ENCODE assay signal across 13 mouse cellular contexts in genomic region chr4:123670598-123670997, GRCm38 (mm10). TPM values are rescaled to one million over a fixed set of nuclear protein-coding genes. Genes with fewer than 3 reads are reported as not detected.
A peak's percentile ranks its signal among the peaks of the same experiment; 100 is the strongest.
DNase-seq lines count a peak whose midpoint lies in the region; ATAC-seq and TF ChIP-seq lines count a peak whose summit lies in the region.
"Had no signal": no experiment of that assay in that cellular context is flagged by ENCODE, and none has a peak within 500 bp of the region (broad histone marks: within the 10 kb centered on the region; RNA-seq: fewer than 3 reads in every experiment).

No protein-coding gene starts in this region.

- peak overlapping the region; percentile 44; the same call in 1 of the 2 replicates for H3K27ac ChIP-seq in forebrain, embryonic 14.5 days (ENCODE audit: low read depth, low read length)
- H3K27ac ChIP-seq in midbrain, embryonic 12.5 days (replicated peaks), result no peak overlapping the region; the same call in 1 of the 2 replicates
- no peak overlapping the region for H3K27ac ChIP-seq in intestine, postnatal 0 days (ENCODE audit: low read depth, low read length)
- no peak overlapping the region for H3K27ac ChIP-seq in liver, embryonic 11.5 days (ENCODE audit: low read depth, low read length)

- peak overlapping the region; percentile 29 for H3K4me2 ChIP-seq in forebrain, embryonic 14.5 days (ENCODE audit: low read length)
- peak overlapping the region; percentile 9; the same call in 1 of the 2 replicates for H3K4me2 ChIP-seq in midbrain, embryonic 12.5 days (replicated peaks)
- no peak overlapping the region for H3K4me2 ChIP-seq in intestine, postnatal 0 days (replicated peaks; ENCODE audit: low read depth)
- no peak overlapping the region for H3K4me2 ChIP-seq in liver, embryonic 11.5 days

- no peak for TF ChIP-seq CTCF in intestine, postnatal 0 days (IDR thresholded peaks at IDR 0.05; ENCODE audit: low read depth)

- H3K9ac ChIP-seq in forebrain, embryonic 14.5 days (ENCODE audit: low read length), result 0 out of 2 replicates have a peak overlapping the region, but pooled peaks have one; percentile 35
- H3K9ac ChIP-seq in midbrain, embryonic 12.5 days (replicated peaks), result peak overlapping the region; percentile 34; the same call in 1 of the 2 replicates
- H3K9ac ChIP-seq in intestine, postnatal 0 days (ENCODE audit: low read depth, low read length), result no peak overlapping the region
- H3K9ac ChIP-seq in liver, embryonic 11.5 days (ENCODE audit: low read depth, low read length), result no peak overlapping the region

- DNase-seq in layer of hippocampus, adult 11-12 months (ENCODE audit: low spot score), result peak; percentile 52
- no peak for DNase-seq in layer of hippocampus, postnatal 36 days
- peak; percentile 77 for DNase-seq in R1 (ENCODE audit: low read depth, low spot score)
- peak; percentile 75 for DNase-seq in forebrain, embryonic 14.5 days (ENCODE audit: low spot score)
- no peak for DNase-seq in liver, embryonic 11.5 days (ENCODE audit: low spot score)
- no peak for DNase-seq in urinary bladder, postnatal 36 days (ENCODE audit: low spot score in 2 of 2)
- DNase-seq: cerebellum, adult 11 months; gastrocnemius, postnatal 36 days; lung, postnatal 10 days had no signal

- no peak overlapping the region for H3K4me3 ChIP-seq in forebrain, embryonic 14.5 days (ENCODE audit: low read depth, low read length)
- no peak overlapping the region for H3K4me3 ChIP-seq in midbrain, embryonic 12.5 days
- H3K4me3 ChIP-seq in intestine, postnatal 0 days (ENCODE audit: low read depth, low read length), result no peak overlapping the region
- H3K4me3 ChIP-seq in liver, embryonic 11.5 days (ENCODE audit: low read depth, low read length), result no peak overlapping the region

- H3K9me3 ChIP-seq in forebrain, embryonic 14.5 days (replicated peaks; ENCODE audit: control insufficient read depth, low read length), result no peaks in the 10 kb centered on the region
- H3K9me3 ChIP-seq in midbrain, embryonic 12.5 days, result no peaks in the 10 kb centered on the region
- H3K9me3 ChIP-seq in intestine, postnatal 0 days (ENCODE audit: control insufficient read depth), result no peaks in the 10 kb centered on the region
- H3K9me3 ChIP-seq in liver, embryonic 11.5 days (ENCODE audit: control insufficient read depth, low read length), result no peaks in the 10 kb centered on the region

- ATAC-seq in forebrain, embryonic 14.5 days, result peak; percentile 29; the same call in 1 of the 2 replicates
- ATAC-seq in midbrain, embryonic 12.5 days (ENCODE audit: low FRiP score, low read depth), result 0 out of 2 replicates have a peak, but pooled peaks have one; percentile 34
- ATAC-seq in intestine, postnatal 0 days, result no peak
- no peak for ATAC-seq in liver, embryonic 11.5 days (replicated peaks; ENCODE audit: low FRiP score)
- ATAC-seq: activated CD4-positive, CD25-positive, alpha-beta regulatory T cell, adult 4 months had no signal

- peaks cover 34% of the 10 kb centered on the region for H3K4me1 ChIP-seq in forebrain, embryonic 14.5 days (ENCODE audit: control insufficient read depth, insufficient read depth, low read length)
- peaks cover 42% of the 10 kb centered on the region for H3K4me1 ChIP-seq in midbrain, embryonic 12.5 days
- H3K4me1 ChIP-seq in intestine, postnatal 0 days (replicated peaks; ENCODE audit: control insufficient read depth, insufficient read depth, low read length), result no peaks in the 10 kb centered on the region
- H3K4me1 ChIP-seq in liver, embryonic 11.5 days (replicated peaks; ENCODE audit: control insufficient read depth, insufficient read depth, low read length), result peaks cover 18% of the 10 kb centered on the region

- H3K36me3 ChIP-seq in forebrain, embryonic 14.5 days (ENCODE audit: control insufficient read depth, insufficient read depth, low read length), result peaks cover 18% of the 10 kb centered on the region; the same call in 1 of the 2 replicates
- H3K36me3 ChIP-seq in midbrain, embryonic 12.5 days, result no peaks in the 10 kb centered on the region
- H3K36me3 ChIP-seq in intestine, postnatal 0 days (ENCODE audit: control insufficient read depth, insufficient read depth), result no peaks in the 10 kb centered on the region
- H3K36me3 ChIP-seq in liver, embryonic 11.5 days (ENCODE audit: control insufficient read depth, insufficient read depth, low read length), result no peaks in the 10 kb centered on the region

- H3K27me3 ChIP-seq in forebrain, embryonic 14.5 days (replicated peaks; ENCODE audit: control insufficient read depth, insufficient read depth, low read length), result no peaks in the 10 kb centered on the region
- no peaks in the 10 kb centered on the region for H3K27me3 ChIP-seq in midbrain, embryonic 12.5 days
- H3K27me3 ChIP-seq in intestine, postnatal 0 days (replicated peaks; ENCODE audit: control insufficient read depth, insufficient read depth, low read length), result no peaks in the 10 kb centered on the region
- no peaks in the 10 kb centered on the region for H3K27me3 ChIP-seq in liver, embryonic 11.5 days (replicated peaks; ENCODE audit: control insufficient read depth, insufficient read depth, low read length)
- H3K27me3 ChIP-seq: CH12.LX had no signal

RNA-seq across cellular contexts. Expression of gene Macf1, which starts 13.6 kb away (rescaled TPM):
- 100 to 1,000 TPM; 225 to 255 TPM for total RNA-seq in layer of hippocampus, postnatal 36 days (2021)
- 76.5 and 101 TPM in 2 replicates for polyA plus RNA-seq in forebrain, embryonic 14.5 days (2014; fragmentation: Nextera tagmentation; extraction: Ambion mirVana)
- 78.3 and 79.3 TPM in 2 replicates for polyA plus RNA-seq in midbrain, embryonic 12.5 days (2016; fragmentation: Nextera tagmentation; extraction: Ambion mirVana)
- polyA plus RNA-seq in intestine, postnatal 0 days (2015; fragmentation: Nextera tagmentation; extraction: Ambion mirVana), result 17.3 and 22.8 TPM in 2 replicates
- 35.3 and 36.5 TPM in 2 replicates for polyA plus RNA-seq in liver, embryonic 11.5 days (2014; fragmentation: Nextera tagmentation; extraction: Ambion mirVana)

RNA-seq across cellular contexts. Expression of gene Ndufs5, which starts 47.4 kb away (rescaled TPM):
- 100 to 1,000 TPM; 180 to 196 TPM for total RNA-seq in layer of hippocampus, postnatal 36 days (2021)
- polyA plus RNA-seq in forebrain, embryonic 14.5 days (2014; fragmentation: Nextera tagmentation; extraction: Ambion mirVana), result 397 and 481 TPM in 2 replicates
- 318 and 329 TPM in 2 replicates for polyA plus RNA-seq in midbrain, embryonic 12.5 days (2016; fragmentation: Nextera tagmentation; extraction: Ambion mirVana)
- 370 and 395 TPM in 2 replicates for polyA plus RNA-seq in intestine, postnatal 0 days (2015; fragmentation: Nextera tagmentation; extraction: Ambion mirVana)
- polyA plus RNA-seq in liver, embryonic 11.5 days (2014; fragmentation: Nextera tagmentation; extraction: Ambion mirVana), result 312 and 323 TPM in 2 replicates

Comparison
In these comparisons a context has a peak if more than half of its experiments do, and no peak if none do; other contexts are left out.
1. DNase-seq: peak in layer of hippocampus, adult 11-12 months (single experiment), R1 (single experiment) and forebrain, embryonic 14.5 days (single experiment); none in layer of hippocampus, postnatal 36 days (0 of 2), liver, embryonic 11.5 days (single experiment) and urinary bladder, postnatal 36 days (0 of 2).
2. ATAC-seq: peak in forebrain, embryonic 14.5 days (single experiment) and midbrain, embryonic 12.5 days (single experiment); none in intestine, postnatal 0 days (single experiment) and liver, embryonic 11.5 days (single experiment).
3. H3K4me2 ChIP-seq: peak in forebrain, embryonic 14.5 days (single experiment) and midbrain, embryonic 12.5 days (single experiment); none in intestine, postnatal 0 days (single experiment) and liver, embryonic 11.5 days (single experiment).
4. H3K9ac ChIP-seq: peak in forebrain, embryonic 14.5 days (single experiment) and midbrain, embryonic 12.5 days (single experiment); none in intestine, postnatal 0 days (single experiment) and liver, embryonic 11.5 days (single experiment).